Mouse (Mus musculus): ENCODE data around the gene Aip. TPM values are rescaled to one million over a fixed set of nuclear protein-coding genes. Genes with fewer than 3 reads are reported as not detected.
"Not testable (repeated sequence)": the region's sequence is repeated elsewhere in the genome, so short reads cannot be mapped to it uniquely, and the experiment has no call there.

Gene Aip
- polyA plus RNA-seq, 1 experiment from 2014 or later, result 69.4 TPM

DNA sequence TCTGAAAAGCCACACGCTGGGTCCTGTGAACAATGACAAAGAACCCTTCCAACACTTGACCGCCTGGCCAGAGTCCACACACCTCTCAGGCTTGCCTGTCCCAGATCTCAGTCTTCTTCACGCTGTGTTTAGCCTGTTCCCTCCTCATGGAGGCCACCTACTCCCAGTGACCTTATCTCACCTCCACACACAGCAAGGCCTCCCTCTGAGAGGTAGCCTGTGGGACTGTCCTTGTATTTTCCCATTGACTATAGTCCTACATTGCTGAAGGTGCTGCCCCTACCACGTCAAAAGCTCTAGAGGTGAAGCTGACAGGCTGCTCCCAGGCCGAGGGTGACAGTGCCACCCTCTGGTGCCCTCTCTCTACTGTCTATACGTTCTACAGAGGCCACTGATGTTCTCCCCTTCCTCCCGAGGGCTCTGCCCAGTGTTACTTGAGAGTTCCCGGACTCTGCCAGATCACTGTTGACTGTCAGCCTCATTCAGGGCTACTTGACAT, 45.1 kb downstream of the Aip start:
- Histone ChIP-seq H3K9ac (no peak overlapping the region), H3K27me3 (replicated peaks) (no peaks in the 10 kb centered on the region; the same call in 1 of the 2 replicates), H3K4me3 (no peak overlapping the region), H3K4me1 (no peaks in the 10 kb centered on the region), H3K9me3 (no peaks in the 10 kb centered on the region), H3K27ac (no peak overlapping the region), H3K36me3 (no peaks in the 10 kb centered on the region), H3K4me2 (replicated peaks) (no peak overlapping the region)
- WGBS, result 69% methylated on average over 8 of the region's 8 CpGs
- no peak for ATAC-seq (ENCODE audit: low FRiP score, low read depth)

DNA sequence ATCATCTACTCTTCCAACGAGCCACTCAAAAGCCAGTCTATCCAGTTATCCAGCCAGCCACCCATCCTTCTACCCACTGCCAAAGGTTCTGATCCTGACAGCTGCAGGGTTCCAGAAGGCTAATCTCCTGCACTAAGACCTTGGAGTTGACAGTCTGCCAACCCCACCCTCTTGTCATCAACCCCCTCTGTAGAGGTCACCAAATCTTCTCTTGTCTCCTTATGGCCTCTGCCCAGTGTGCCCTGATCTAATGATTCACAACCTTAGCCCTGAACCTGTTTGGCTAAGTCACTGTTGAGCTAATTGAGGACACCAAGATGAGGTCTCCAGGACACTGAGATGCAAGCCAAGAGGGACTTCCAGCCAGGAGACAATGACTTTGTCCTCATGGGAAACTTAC, 46.1 kb downstream of the Aip start:
- no peak overlapping the region for H3K9ac ChIP-seq
- no peak overlapping the region for H3K4me2 ChIP-seq (replicated peaks)
- H3K36me3 ChIP-seq, result no peaks in the 10 kb centered on the region
- no peaks in the 10 kb centered on the region for H3K9me3 ChIP-seq
- no peaks in the 10 kb centered on the region; the same call in 1 of the 2 replicates for H3K27me3 ChIP-seq (replicated peaks)
- H3K4me3 ChIP-seq, result no peak overlapping the region
- 79% methylated on average over 1 of the region's 1 CpGs for WGBS
- ATAC-seq (ENCODE audit: low FRiP score, low read depth), result no peak
- no peaks in the 10 kb centered on the region for H3K4me1 ChIP-seq
- H3K27ac ChIP-seq, result no peak overlapping the region

DNA sequence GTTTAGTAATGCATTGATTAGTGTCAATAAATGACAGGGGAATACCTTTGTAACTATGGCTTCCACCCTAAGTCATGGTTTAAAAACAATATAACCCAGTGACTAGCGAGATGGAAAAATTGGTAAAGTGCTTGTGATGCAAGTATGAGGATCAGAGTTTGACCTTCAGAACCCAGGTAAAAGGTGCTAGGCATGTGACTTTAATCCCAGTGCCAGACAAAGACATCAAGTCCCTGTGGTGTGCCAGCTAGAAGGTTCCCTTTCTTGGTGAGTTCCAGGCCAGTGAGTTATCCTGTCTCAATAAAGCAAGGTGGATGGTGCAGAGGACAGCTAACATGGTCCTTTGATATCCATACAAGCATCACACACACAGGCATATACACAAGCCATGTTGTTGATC, 50.1 kb downstream of the Aip start:
- Histone ChIP-seq H3K4me3 (no peak overlapping the region), H3K4me1 (no peaks in the 10 kb centered on the region), H3K27me3 (replicated peaks) (no peaks in the 10 kb centered on the region), H3K27ac (no peak overlapping the region), H3K9me3 (no peaks in the 10 kb centered on the region), H3K4me2 (replicated peaks) (no peak overlapping the region), H3K36me3 (no peaks in the 10 kb centered on the region), H3K9ac (no peak overlapping the region)
- 88% methylated on average over 1 of the region's 1 CpGs for whole genome bisulfite sequencing
- ATAC-seq (ENCODE audit: low FRiP score, low read depth), result no peak

DNA sequence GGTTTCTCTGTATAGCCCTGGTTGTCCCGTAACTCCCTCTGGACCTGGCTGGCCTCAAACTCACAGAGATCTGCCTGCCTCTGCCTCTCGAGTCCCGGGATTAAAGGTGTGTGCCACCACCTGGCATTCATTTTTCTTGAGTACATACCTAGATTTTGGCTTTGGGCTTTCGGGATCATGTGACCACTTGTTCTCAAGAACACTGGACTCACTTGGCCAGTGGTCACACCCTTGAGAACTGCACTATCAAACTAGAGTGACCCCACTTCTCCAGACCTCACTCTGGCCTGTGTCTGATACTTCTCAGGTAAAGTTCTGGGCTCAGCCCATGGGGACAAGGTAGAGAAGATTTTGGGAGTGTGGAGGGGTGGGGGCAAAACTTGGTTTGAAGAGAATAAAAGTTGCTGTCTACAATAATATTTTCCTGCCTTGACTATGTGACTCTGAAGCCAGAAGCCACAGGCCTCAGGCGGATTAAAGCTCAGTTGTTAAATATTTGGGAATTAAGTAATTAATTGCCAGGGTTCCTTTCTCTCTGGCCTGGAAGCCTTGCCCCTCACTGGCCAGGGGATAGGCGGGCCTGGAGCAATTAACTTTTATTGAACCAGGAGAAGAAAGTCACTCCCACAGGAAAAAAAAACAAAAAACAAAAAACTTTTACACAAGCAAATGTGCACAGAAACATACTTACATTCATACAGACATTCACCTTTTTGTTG, 52.8 kb downstream of the Aip start:
- Histone ChIP-seq H3K9me3 (no peaks in the 10 kb centered on the region), H3K36me3 (no peaks in the 10 kb centered on the region), H3K27ac (no peak overlapping the region), H3K9ac (no peak overlapping the region), H3K4me3 (no peak overlapping the region), H3K4me2 (replicated peaks) (no peak overlapping the region), H3K27me3 (replicated peaks) (no peaks in the 10 kb centered on the region), H3K4me1 (no peaks in the 10 kb centered on the region)
- ATAC-seq (ENCODE audit: low FRiP score, low read depth), result no peak
- 72% methylated on average over 6 of the region's 6 CpGs for WGBS

DNA sequence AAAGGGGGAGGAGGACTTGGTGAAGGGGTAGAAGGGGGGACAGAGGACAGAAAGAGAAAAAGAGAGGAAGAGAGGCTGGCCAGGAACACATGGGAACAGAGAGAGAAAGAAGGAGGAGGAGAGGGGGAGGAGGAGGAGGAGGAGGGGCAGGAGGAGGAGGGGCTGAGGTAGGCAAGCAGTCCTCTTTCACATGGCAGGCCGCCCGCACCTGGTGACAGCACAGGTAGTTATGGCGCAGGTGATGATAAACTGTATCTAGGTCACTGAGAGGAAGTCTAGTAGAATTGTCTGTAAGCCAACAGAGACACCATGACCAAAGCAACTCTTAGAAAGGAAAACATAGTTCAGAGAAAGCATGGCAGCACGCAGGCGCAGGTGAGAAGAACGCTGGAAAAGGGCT, 54.3 kb downstream of the Aip start:
- no peaks in the 10 kb centered on the region for H3K36me3 ChIP-seq
- no peak overlapping the region for H3K9ac ChIP-seq
- 97% methylated on average over 6 of the region's 6 CpGs for WGBS
- H3K27ac ChIP-seq, result no peak overlapping the region
- no peaks in the 10 kb centered on the region for H3K4me1 ChIP-seq
- no peak overlapping the region for H3K4me3 ChIP-seq
- H3K27me3 ChIP-seq (replicated peaks), result no peaks in the 10 kb centered on the region
- no peak overlapping the region for H3K4me2 ChIP-seq (replicated peaks)
- ATAC-seq (ENCODE audit: low FRiP score, low read depth), result no peak
- no peaks in the 10 kb centered on the region for H3K9me3 ChIP-seq

DNA sequence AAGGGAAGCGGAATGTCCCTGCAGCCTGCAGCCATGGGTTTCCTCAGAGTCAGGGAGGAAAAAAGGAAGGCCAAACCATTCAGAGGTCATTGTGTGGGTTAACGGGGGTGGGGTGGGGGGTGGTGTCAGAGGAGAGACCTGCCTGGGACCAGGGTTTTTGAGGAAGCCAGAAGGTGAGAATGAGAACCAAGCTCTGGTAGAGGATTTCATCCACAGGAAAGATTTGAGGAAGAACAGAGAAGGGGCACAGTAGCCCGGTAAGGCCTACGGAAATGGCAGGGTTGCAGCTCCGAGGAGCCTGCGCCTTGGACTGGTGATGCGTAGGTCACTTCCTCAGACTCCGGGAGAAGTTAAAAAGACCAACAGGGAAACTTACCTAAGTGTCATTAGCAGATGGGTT, 54.9 kb downstream of the Aip start:
- no peak for ATAC-seq (ENCODE audit: low FRiP score, low read depth)
- Histone ChIP-seq H3K4me3 (no peak overlapping the region), H3K4me1 (no peaks in the 10 kb centered on the region), H3K9ac (no peak overlapping the region), H3K36me3 (no peaks in the 10 kb centered on the region), H3K27ac (no peak overlapping the region), H3K9me3 (no peaks in the 10 kb centered on the region), H3K27me3 (replicated peaks) (no peaks in the 10 kb centered on the region), H3K4me2 (replicated peaks) (no peak overlapping the region)
- WGBS, result 85% methylated on average over 8 of the region's 8 CpGs

DNA sequence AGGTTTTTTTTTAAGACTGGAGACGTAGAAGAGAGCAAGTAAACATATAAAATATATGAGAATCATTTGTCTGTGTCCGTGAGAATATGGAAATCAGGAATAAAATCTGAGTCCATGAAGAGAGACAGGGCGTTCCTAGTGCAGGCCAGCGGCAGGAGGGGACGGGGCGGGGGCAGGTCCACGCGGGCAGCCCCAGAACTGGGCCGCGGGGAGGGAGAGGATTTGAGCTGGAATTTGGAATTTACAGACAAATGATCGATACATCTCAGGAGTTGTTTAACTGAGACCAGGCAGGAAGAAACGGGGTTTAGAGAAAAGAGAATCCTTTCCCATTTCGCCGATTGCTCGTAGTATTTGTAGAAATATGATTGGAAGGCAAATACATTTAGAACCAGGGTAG, 55.3 kb downstream of the Aip start:
- Histone ChIP-seq H3K9me3 (no peaks in the 10 kb centered on the region), H3K9ac (no peak overlapping the region), H3K4me1 (no peaks in the 10 kb centered on the region), H3K36me3 (no peaks in the 10 kb centered on the region), H3K4me2 (replicated peaks) (no peak overlapping the region), H3K27me3 (replicated peaks) (no peaks in the 10 kb centered on the region), H3K4me3 (no peak overlapping the region), H3K27ac (no peak overlapping the region)
- no peak for ATAC-seq (ENCODE audit: low FRiP score, low read depth)
- WGBS, result 83% methylated on average over 15 of the region's 15 CpGs

DNA sequence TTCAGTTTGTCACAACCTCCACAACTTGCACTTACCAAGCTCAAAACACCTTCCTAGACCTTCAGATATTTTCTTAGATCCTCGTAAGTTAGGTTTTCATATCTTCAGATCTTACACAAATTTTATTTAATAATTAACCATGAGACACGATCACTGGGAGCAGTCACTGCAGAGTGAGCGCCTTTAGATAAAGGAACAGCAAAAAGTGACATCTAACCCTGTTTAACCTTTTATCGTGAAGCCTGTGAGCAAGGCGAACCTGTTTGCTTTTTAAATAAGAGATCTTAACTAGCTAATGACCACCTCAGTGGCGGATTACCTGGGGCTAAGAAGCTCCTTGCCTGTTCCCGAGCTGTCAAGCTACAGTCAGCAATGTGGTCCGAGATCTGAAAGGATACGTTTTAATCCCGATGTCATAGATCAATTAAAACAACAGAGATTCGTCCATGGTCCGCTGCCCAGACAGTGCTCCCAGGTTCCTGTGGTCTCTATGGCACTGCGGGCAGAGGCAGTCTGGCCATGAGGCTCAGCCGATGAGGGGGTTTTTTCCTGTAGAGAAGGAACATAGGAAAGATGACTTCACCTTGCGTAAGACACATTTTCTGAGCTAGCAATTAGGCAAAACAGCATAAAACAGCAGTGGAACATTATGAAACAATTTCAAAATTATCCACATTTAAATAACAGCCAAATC, 56.8 kb downstream of the Aip start:
- no peak overlapping the region for H3K9ac ChIP-seq
- no peaks in the 10 kb centered on the region for H3K36me3 ChIP-seq
- no peaks in the 10 kb centered on the region for H3K27me3 ChIP-seq (replicated peaks)
- no peaks in the 10 kb centered on the region for H3K4me1 ChIP-seq
- H3K4me2 ChIP-seq (replicated peaks), result no peak overlapping the region
- H3K27ac ChIP-seq, result no peak overlapping the region
- 80% methylated on average over 15 of the region's 15 CpGs for WGBS
- no peak for ATAC-seq (ENCODE audit: low FRiP score, low read depth)
- no peak overlapping the region for H3K4me3 ChIP-seq
- no peaks in the 10 kb centered on the region for H3K9me3 ChIP-seq

DNA sequence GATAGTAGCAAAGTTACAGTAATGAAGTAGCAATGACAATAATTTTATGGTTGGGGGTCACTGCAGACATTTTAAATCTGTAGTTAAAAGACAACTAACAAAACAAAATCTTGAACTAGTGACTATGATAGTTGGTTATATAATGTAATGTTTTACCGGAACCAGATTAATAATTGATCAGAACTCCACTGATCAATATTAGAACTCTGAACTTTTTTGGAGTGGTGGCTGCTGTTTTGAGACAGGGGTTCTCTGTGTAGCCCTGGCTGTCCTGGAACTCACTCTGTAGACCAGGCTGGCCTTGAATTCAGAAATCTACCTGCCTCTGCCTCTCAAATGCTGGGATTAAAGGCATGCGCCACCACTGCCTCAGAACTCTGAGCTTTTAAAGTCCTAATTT, 57.4 kb downstream of the Aip start:
- 93% methylated on average over 2 of the region's 2 CpGs for WGBS
- not testable (repeated sequence) for H3K4me1 ChIP-seq; H3K27ac ChIP-seq; H3K36me3 ChIP-seq; H3K9ac ChIP-seq; H3K27me3 ChIP-seq (replicated peaks); H3K9me3 ChIP-seq; ATAC-seq (ENCODE audit: low FRiP score, low read depth); H3K4me2 ChIP-seq (replicated peaks); H3K4me3 ChIP-seq

DNA sequence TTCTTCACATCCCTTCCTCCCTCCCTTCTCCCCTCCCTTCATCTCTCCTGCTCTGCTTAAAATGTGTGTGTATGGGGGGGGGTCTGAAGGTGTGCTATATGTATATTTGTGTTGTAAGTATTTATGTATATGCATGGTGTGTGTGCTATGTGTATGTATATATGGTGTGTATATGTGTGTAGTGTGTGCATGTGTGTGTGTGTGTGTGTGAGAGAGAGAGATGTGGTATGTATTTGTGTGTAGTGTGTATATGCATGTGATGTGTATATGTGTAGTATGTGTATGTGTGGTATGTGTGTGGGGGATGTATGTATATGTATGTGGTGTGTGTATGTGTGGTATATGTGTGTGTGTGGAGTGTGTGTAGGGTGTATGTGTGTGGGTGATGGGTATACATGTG, 58.8 kb downstream of the Aip start:
- Histone ChIP-seq H3K4me1 (no peaks in the 10 kb centered on the region), H3K9me3 (no peaks in the 10 kb centered on the region), H3K4me2 (replicated peaks) (no peak overlapping the region), H3K9ac (no peak overlapping the region), H3K36me3 (no peaks in the 10 kb centered on the region), H3K27me3 (replicated peaks) (no peaks in the 10 kb centered on the region), H3K4me3 (no peak overlapping the region), H3K27ac (no peak overlapping the region)
- no peak for ATAC-seq (ENCODE audit: low FRiP score, low read depth)

DNA sequence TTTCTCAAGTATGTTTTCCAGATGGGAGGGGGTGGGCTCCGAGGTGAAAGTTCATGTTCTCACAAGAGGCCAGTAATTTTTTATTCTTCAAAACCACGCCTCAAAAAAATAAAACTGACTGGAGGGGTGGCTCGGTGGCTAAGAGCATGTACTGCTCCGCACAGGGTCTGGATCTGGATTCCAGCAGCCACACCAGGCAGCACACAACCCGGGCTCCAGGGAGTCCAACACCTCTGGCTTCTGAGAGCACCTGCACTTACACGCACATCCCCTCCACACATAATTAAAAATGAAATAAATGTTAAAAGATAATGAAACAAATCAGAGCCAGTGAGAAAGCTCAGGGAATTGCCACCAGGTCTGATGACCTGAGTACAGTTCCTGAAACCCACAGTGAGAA, 59.4 kb downstream of the Aip start:
- no peak overlapping the region for H3K4me2 ChIP-seq (replicated peaks)
- no peaks in the 10 kb centered on the region for H3K27me3 ChIP-seq (replicated peaks)
- no peak overlapping the region for H3K9ac ChIP-seq
- 91% methylated on average over 6 of the region's 6 CpGs for WGBS
- no peak overlapping the region for H3K27ac ChIP-seq
- no peaks in the 10 kb centered on the region for H3K4me1 ChIP-seq
- no peak for ATAC-seq (ENCODE audit: low FRiP score, low read depth)
- H3K36me3 ChIP-seq, result no peaks in the 10 kb centered on the region
- H3K4me3 ChIP-seq, result no peak overlapping the region
- H3K9me3 ChIP-seq, result no peaks in the 10 kb centered on the region

DNA sequence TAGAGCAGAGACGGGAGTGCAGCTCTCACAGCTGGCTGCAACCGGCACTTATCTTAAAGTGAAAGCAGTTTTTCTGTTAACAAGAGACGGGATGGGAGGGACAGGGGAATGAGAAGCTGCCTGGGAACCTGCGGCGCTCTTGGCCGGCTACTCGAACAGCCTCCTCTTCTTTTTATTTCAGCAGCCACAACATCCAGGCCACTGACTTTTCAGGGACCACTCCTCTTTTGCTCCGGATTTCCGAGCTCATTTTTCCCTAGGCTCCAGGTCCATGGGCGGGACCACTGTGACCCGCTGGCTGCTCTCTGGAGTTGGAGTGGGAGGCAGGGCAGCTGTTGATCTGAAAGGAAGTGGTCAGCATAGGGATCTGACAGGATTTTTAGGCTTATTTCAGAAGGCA, 61.2 kb downstream of the Aip start:
- H3K9ac ChIP-seq; H3K4me2 ChIP-seq (replicated peaks); H3K9me3 ChIP-seq; H3K4me1 ChIP-seq; ATAC-seq (ENCODE audit: low FRiP score, low read depth); H3K4me3 ChIP-seq; H3K27ac ChIP-seq; H3K27me3 ChIP-seq (replicated peaks); H3K36me3 ChIP-seq: not testable (repeated sequence)
- 61% methylated on average over 7 of the region's 11 CpGs for WGBS
